Mouse (Mus musculus) kidney, adult 2 months (tissue): ENCODE measurements at regions not wholly inside any gene's neighbourhood (a gene's known extent, or its start where the extent isn't known, plus 50 kb on each side); places are given as distances from the start of the nearest gene placed in this dataset.

Experiments
- DNase-seq: peaks from one replicate; pipeline ENCODE4 v3.0.0; 2021
- H3K27ac ChIP-seq: fragments of 200-500 bp; 2 replicates; pipeline ENCODE4 v1.5.1; 2012; ENCODE audit warnings: low read depth, low read length, control low read depth, inconsistent platforms; ENCODE audit not compliant: insufficient read depth
- H3K27me3 ChIP-seq: fragments of 200-500 bp; replicated peaks from 2 replicates; pipeline ENCODE4 v1.6.1; 2012; ENCODE audit warnings: mild to moderate bottlenecking, moderate library complexity, low read length, inconsistent platforms; ENCODE audit not compliant: control insufficient read depth, insufficient read depth
- H3K36me3 ChIP-seq: fragments of 200-500 bp; 2 replicates; pipeline ENCODE4 v1.6.1; 2012; ENCODE audit warnings: mild to moderate bottlenecking, moderate library complexity, low read length, inconsistent platforms; ENCODE audit not compliant: control insufficient read depth, insufficient read depth
- H3K4me1 ChIP-seq: fragments of 200-500 bp; 2 replicates; pipeline ENCODE4 v1.6.1; 2011; ENCODE audit warnings: low read length; ENCODE audit not compliant: control insufficient read depth, insufficient read depth
- H3K4me3 ChIP-seq: fragments of 200-500 bp; 2 replicates; pipeline ENCODE4 v1.5.1; 2011; ENCODE audit warnings: mild to moderate bottlenecking, low read depth, low read length, control low read depth; ENCODE audit not compliant: insufficient read depth
- CTCF ChIP-seq: fragments of 200-500 bp; conservative IDR thresholded peaks from 2 replicates; pipeline ENCODE4 v1.5.1; 2011; ENCODE audit warnings: low read depth, mild to moderate bottlenecking, control low read depth, low read length, moderate library complexity, mixed read lengths; ENCODE audit not compliant: insufficient read depth, insufficient read length
- POLR2A ChIP-seq: fragments of 200-500 bp; IDR thresholded peaks from one replicate; pipeline ENCODE4 v1.6.1; 2011; ENCODE audit warnings: low read depth, low read length, control low read depth
- WGBS: fragments of 180-500 bp; shearing (Covaris S2); methylation state at CpG from one replicate; pipeline ENCODE4 v1.1.7; 2018; 5-methylcytosine and 5-hydroxymethylcytosine counted together

- H3K4me1 ChIP-seq, result no peaks in the 10 kb centered on the region
- TF ChIP-seq CTCF, result no peak
- TF ChIP-seq POLR2A, result no peak
Observed at GRCm38 (mm10) chr14:85897890-85898289, 1243.1 kb downstream of the Diaph3 start.

GRCm38 (mm10) chr14:85861371-85861951, 1279.6 kb downstream of the Diaph3 start:
- TF ChIP-seq CTCF (no peak), POLR2A (no peak)
- no peak for DNase-seq
- Histone ChIP-seq H3K4me1 (no peaks in the 10 kb centered on the region), H3K27me3 (no peaks in the 10 kb centered on the region), H3K4me3 (no peak overlapping the region), H3K36me3 (no peaks in the 10 kb centered on the region), H3K27ac (no peak overlapping the region)
- 50% methylated on average over 3 of the region's 3 CpGs for WGBS

More at GRCm38 (mm10) chr14:85897890-85898289, 1243.1 kb downstream of the Diaph3 start:
- Histone ChIP-seq H3K27ac (no peak overlapping the region), H3K36me3 (no peaks in the 10 kb centered on the region), H3K4me3 (no peak overlapping the region), H3K27me3 (no peaks in the 10 kb centered on the region)
- no peak for DNase-seq
- 84% methylated on average over 1 of the region's 1 CpGs for WGBS

GRCm38 (mm10) chr14:85849490-85849889, 1291.5 kb downstream of the Diaph3 start:
- WGBS, result 93% methylated on average over 1 of the region's 1 CpGs
- Histone ChIP-seq H3K36me3 (no peaks in the 10 kb centered on the region), H3K4me3 (no peak overlapping the region), H3K4me1 (no peaks in the 10 kb centered on the region), H3K27me3 (no peaks in the 10 kb centered on the region), H3K27ac (no peak overlapping the region)
- TF ChIP-seq CTCF, result no peak
- no peak for TF ChIP-seq POLR2A
- DNase-seq, result no peak

DNA sequence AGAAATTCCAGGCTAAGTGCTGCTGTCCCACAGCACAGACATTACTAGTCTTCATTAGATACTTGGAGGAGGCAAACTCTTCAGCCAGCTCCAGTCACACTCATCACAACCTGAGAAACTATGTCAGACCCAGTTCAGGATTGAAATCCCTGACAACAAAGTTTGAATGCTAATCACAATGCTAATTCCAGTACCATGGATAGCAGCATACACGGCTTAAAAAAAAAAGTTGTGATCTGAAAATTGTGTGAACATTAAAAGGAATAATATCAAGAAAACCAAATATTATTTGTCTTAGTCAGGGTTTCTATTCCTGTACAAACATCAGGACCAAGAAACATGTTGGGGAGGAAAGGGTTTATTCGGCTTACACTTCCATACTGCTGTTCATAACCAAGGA, 1305.5 kb downstream of the Diaph3 start:
- WGBS, result 74% methylated on average over 2 of the region's 2 CpGs
- no peak for TF ChIP-seq CTCF
- Histone ChIP-seq H3K27me3 (no peaks in the 10 kb centered on the region), H3K27ac (no peak overlapping the region), H3K36me3 (no peaks in the 10 kb centered on the region), H3K4me1 (no peaks in the 10 kb centered on the region), H3K4me3 (no peak overlapping the region)
- DNase-seq, result no peak

DNA sequence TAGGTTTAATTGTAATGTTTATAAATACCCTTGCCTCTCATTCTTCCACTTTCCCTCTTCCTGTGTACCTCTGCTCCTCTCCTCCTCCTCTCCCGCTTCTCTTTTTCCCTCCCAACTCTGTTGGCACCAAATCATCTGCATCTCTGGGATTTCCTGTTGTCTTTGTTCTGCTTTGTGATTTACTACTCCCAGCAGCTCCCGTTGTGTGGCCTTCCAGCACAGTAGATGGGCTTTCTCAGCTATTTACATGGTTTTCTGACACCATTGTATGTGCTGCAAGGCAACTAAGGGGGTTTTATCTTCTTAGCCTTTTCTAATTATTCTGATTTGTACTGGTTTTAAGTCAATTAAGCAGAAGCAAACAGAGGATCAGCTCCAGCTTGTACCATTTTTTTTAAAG, 1326.1 kb downstream of the Diaph3 start:
- Histone ChIP-seq H3K36me3 (no peaks in the 10 kb centered on the region), H3K27ac (no peak overlapping the region), H3K4me1 (no peaks in the 10 kb centered on the region), H3K4me3 (no peak overlapping the region), H3K27me3 (no peaks in the 10 kb centered on the region)
- 1% methylated on average over 2 of the region's 2 CpGs for WGBS
- no peak for DNase-seq
- TF ChIP-seq POLR2A (no peak), CTCF (no peak)

GRCm38 (mm10) chr14:85784386-85784785, 1341.0 kb downstream of the Pcdh17 start:
- DNase-seq, result no peak
- TF ChIP-seq CTCF (no peak), POLR2A (no peak)
- no peaks in the 10 kb centered on the region for H3K36me3 ChIP-seq
- H3K27me3 ChIP-seq, result no peaks in the 10 kb centered on the region
- H3K27ac ChIP-seq, result no peak overlapping the region
- H3K4me3 ChIP-seq, result no peak overlapping the region
- 70% methylated on average over 3 of the region's 3 CpGs for WGBS
- H3K4me1 ChIP-seq, result no peaks in the 10 kb centered on the region

DNA sequence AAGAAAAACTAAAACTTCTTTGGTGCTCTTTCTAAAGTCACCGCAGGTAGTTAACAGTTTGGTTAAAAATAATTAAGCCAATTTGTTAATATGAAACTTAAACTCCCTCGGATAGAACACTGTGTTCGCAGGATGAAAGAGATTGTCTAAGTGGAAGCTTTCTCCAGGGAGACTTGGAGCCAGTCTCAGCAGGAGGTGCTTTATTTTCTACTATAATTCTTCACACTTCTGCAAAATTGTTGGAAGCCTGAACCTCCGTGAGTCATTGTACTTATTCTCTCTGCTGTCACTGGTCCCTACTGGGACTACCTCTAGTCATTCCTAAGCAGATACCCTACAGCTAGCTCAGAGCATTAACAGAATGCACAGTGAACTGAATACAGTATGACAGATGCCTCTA, 1327.3 kb downstream of the Pcdh17 start:
- Histone ChIP-seq H3K4me1 (peaks cover 2% of the 10 kb centered on the region; the same call in 1 of the 2 replicates), H3K27ac (peak overlapping the region; percentile 83; the same call in 1 of the 2 replicates), H3K36me3 (no peaks in the 10 kb centered on the region), H3K27me3 (no peaks in the 10 kb centered on the region), H3K4me3 (no peak overlapping the region)
- TF ChIP-seq CTCF (no peak), POLR2A (no peak)
- WGBS, result 36% methylated on average over 4 of the region's 4 CpGs
- DNase-seq, result peak; percentile 79
